16 mouse cellular contexts compared by ENCODE assay signal in genomic region chr1:64222475-64222874, GRCm38 (mm10).
A peak's percentile ranks its signal among the peaks of the same experiment; 100 is the strongest.
DNase-seq lines count a peak whose midpoint lies in the region; ATAC-seq and TF ChIP-seq lines count a peak whose summit lies in the region.
"Had no signal": no experiment of that assay in that cellular context is flagged by ENCODE, and none has a peak within 500 bp of the region (broad histone marks: within the 10 kb centered on the region; RNA-seq: fewer than 3 reads in every experiment).

No protein-coding gene starts in this region.

- peaks cover 59% of the 10 kb centered on the region for H3K4me1 ChIP-seq in hindbrain, embryonic 15.5 days (replicated peaks)
- peaks cover 50% of the 10 kb centered on the region for H3K4me1 ChIP-seq in hindbrain, embryonic 10.5 days (replicated peaks)
- peaks cover 17% of the 10 kb centered on the region for H3K4me1 ChIP-seq in midbrain, embryonic 11.5 days (ENCODE audit: control insufficient read depth, insufficient read depth, low read length)
- peaks cover 53% of the 10 kb centered on the region for H3K4me1 ChIP-seq in midbrain, embryonic 10.5 days
- H3K4me1 ChIP-seq in brown adipose tissue, adult 24 weeks (ENCODE audit: control insufficient read depth, insufficient read depth, insufficient read length, low read length): peaks cover 30% of the 10 kb centered on the region
- peaks cover 25% of the 10 kb centered on the region for H3K4me1 ChIP-seq in midbrain, postnatal 0 days (ENCODE audit: insufficient read depth, low read length)

- 65% methylated on average over 2 of the region's 2 CpGs for WGBS in hindbrain, embryonic 15.5 days
- WGBS in hindbrain, embryonic 10.5 days: 83% methylated on average over 2 of the region's 2 CpGs
- 85% methylated on average over 2 of the region's 2 CpGs for WGBS in midbrain, embryonic 11.5 days
- 84% methylated on average over 2 of the region's 2 CpGs for WGBS in midbrain, embryonic 10.5 days
- 70% methylated on average over 2 of the region's 2 CpGs for WGBS in midbrain, postnatal 0 days

- H3K27ac ChIP-seq in hindbrain, embryonic 15.5 days (replicated peaks): 0 out of 2 replicates have a peak overlapping the region, but pooled peaks have one; percentile 64
- H3K27ac ChIP-seq in hindbrain, embryonic 10.5 days: no peak overlapping the region
- no peak overlapping the region for H3K27ac ChIP-seq in midbrain, embryonic 11.5 days (ENCODE audit: low read depth, low read length)
- no peak overlapping the region for H3K27ac ChIP-seq in midbrain, embryonic 10.5 days (replicated peaks)
- H3K27ac ChIP-seq in brown adipose tissue, adult 24 weeks (replicated peaks; ENCODE audit: low read depth, low read length): peak overlapping the region; percentile 64
- peak overlapping the region; percentile 47; the same call in 1 of the 2 replicates for H3K27ac ChIP-seq in midbrain, postnatal 0 days (ENCODE audit: low read depth, low read length)
- H3K27ac ChIP-seq: limb, embryonic 13.5 days had no signal

- TF ChIP-seq CTCF in midbrain, postnatal 0 days (IDR thresholded peaks at IDR 0.05): no peak

- H3K4me2 ChIP-seq in hindbrain, embryonic 15.5 days: no peak overlapping the region
- H3K4me2 ChIP-seq in midbrain, embryonic 11.5 days: no peak overlapping the region
- no peak overlapping the region for H3K4me2 ChIP-seq in midbrain, postnatal 0 days (ENCODE audit: low read depth, low read length, poor library complexity, severe bottlenecking)
- H3K4me2 ChIP-seq: limb, embryonic 13.5 days had no signal

- no peak for ATAC-seq in hindbrain, embryonic 15.5 days (ENCODE audit: low FRiP score, low read depth)
- ATAC-seq in midbrain, embryonic 11.5 days (ENCODE audit: low FRiP score): no peak
- ATAC-seq in midbrain, postnatal 0 days (ENCODE audit: low FRiP score): no peak
- ATAC-seq: forebrain, embryonic 14.5 days had no signal

- no peaks in the 10 kb centered on the region for H3K36me3 ChIP-seq in hindbrain, embryonic 15.5 days
- no peaks in the 10 kb centered on the region for H3K36me3 ChIP-seq in hindbrain, embryonic 10.5 days
- no peaks in the 10 kb centered on the region for H3K36me3 ChIP-seq in midbrain, embryonic 11.5 days (ENCODE audit: control insufficient read depth, insufficient read depth, low read length)
- no peaks in the 10 kb centered on the region for H3K36me3 ChIP-seq in midbrain, embryonic 10.5 days
- H3K36me3 ChIP-seq in midbrain, postnatal 0 days (ENCODE audit: insufficient read depth, low read length): no peaks in the 10 kb centered on the region
- H3K36me3 ChIP-seq: limb, embryonic 13.5 days had no signal

- no peak overlapping the region for H3K9ac ChIP-seq in hindbrain, embryonic 15.5 days
- H3K9ac ChIP-seq in midbrain, embryonic 11.5 days (ENCODE audit: low read length): no peak overlapping the region
- no peak overlapping the region for H3K9ac ChIP-seq in midbrain, postnatal 0 days (replicated peaks; ENCODE audit: low read length, poor library complexity, severe bottlenecking)
- H3K9ac ChIP-seq: limb, embryonic 13.5 days had no signal

- no peaks in the 10 kb centered on the region for H3K9me3 ChIP-seq in hindbrain, embryonic 15.5 days
- H3K9me3 ChIP-seq in hindbrain, embryonic 10.5 days: no peaks in the 10 kb centered on the region
- H3K9me3 ChIP-seq in midbrain, embryonic 11.5 days (ENCODE audit: control insufficient read depth, low read length): no peaks in the 10 kb centered on the region
- H3K9me3 ChIP-seq in midbrain, embryonic 10.5 days (replicated peaks): no peaks in the 10 kb centered on the region
- H3K9me3 ChIP-seq in midbrain, postnatal 0 days (ENCODE audit: low read length): no peaks in the 10 kb centered on the region
- H3K9me3 ChIP-seq: limb, embryonic 13.5 days had no signal

- H3K4me3 ChIP-seq in hindbrain, embryonic 15.5 days: no peak overlapping the region
- H3K4me3 ChIP-seq in hindbrain, embryonic 10.5 days: no peak overlapping the region
- H3K4me3 ChIP-seq in midbrain, embryonic 11.5 days (ENCODE audit: low read depth, low read length): no peak overlapping the region
- no peak overlapping the region for H3K4me3 ChIP-seq in midbrain, embryonic 10.5 days
- no peak overlapping the region for H3K4me3 ChIP-seq in brown adipose tissue, adult 24 weeks (ENCODE audit: insufficient read depth, low read depth, low read length)
- no peak overlapping the region for H3K4me3 ChIP-seq in midbrain, postnatal 0 days (ENCODE audit: low read depth, low read length)
- H3K4me3 ChIP-seq: limb, embryonic 13.5 days had no signal

- no peak for DNase-seq in hindbrain, embryonic 10.5 days (ENCODE audit: low spot score)
- DNase-seq in midbrain, embryonic 11.5 days (ENCODE audit: low spot score, missing footprints): peak; percentile 78
- no peak for DNase-seq in midbrain, embryonic 10.5 days (ENCODE audit: low spot score)
- no peak for DNase-seq in midbrain, postnatal 0 days (ENCODE audit: low spot score)
- no peak for DNase-seq in urinary bladder, postnatal 14 days (ENCODE audit: low spot score)
- DNase-seq: adrenal gland, adult 2 months; cerebellum, adult 11-12 months; cerebellum, postnatal 25 days; kidney, postnatal 14 days; layer of hippocampus, adult 9-11 months; right cerebral cortex, adult 18-20 months; thymus, postnatal 14 days had no signal

- no peaks in the 10 kb centered on the region for H3K27me3 ChIP-seq in hindbrain, embryonic 15.5 days
- no peaks in the 10 kb centered on the region for H3K27me3 ChIP-seq in hindbrain, embryonic 10.5 days (ENCODE audit: insufficient read depth, poor library complexity, severe bottlenecking)
- no peaks in the 10 kb centered on the region for H3K27me3 ChIP-seq in midbrain, embryonic 11.5 days (ENCODE audit: control insufficient read depth, insufficient read depth, low read length)
- no peaks in the 10 kb centered on the region; the same call in 1 of the 2 replicates for H3K27me3 ChIP-seq in midbrain, embryonic 10.5 days (ENCODE audit: low read depth, poor library complexity, severe bottlenecking)
- no peaks in the 10 kb centered on the region for H3K27me3 ChIP-seq in midbrain, postnatal 0 days (ENCODE audit: insufficient read depth, low read length)
- H3K27me3 ChIP-seq: limb, embryonic 13.5 days had no signal

Comparison
In these comparisons a context has a peak if more than half of its experiments do, and no peak if none do; other contexts are left out.
1. H3K27ac ChIP-seq: peak in hindbrain, embryonic 15.5 days (single experiment), brown adipose tissue, adult 24 weeks (single experiment) and midbrain, postnatal 0 days (single experiment); none in hindbrain, embryonic 10.5 days (single experiment), midbrain, embryonic 11.5 days (single experiment) and midbrain, embryonic 10.5 days (single experiment).